Mouse (Mus musculus) limb, embryonic 14.5 days (tissue): ENCODE results near the gene Rbp7. TPM values are rescaled to one million over a fixed set of nuclear protein-coding genes. Genes with fewer than 3 reads are reported as not detected.

Experiments
- ATAC-seq: fragments of 200-750 bp; cut with Nextera tagmentation; 2 replicates; pipeline ENCODE4 v1.8.0; 2017; ENCODE audit warnings: low read depth, moderate number of reproducible peaks, moderate TSS enrichment; ENCODE audit not compliant: low FRiP score
- DNase-seq: peaks from one replicate; pipeline ENCODE4 v3.0.0-alpha.2; 2015; ENCODE audit warnings: low spot score
- H3K27ac ChIP-seq: fragments of 300-500 bp; sonication (generic); replicated peaks from 2 replicates; pipeline ENCODE4 v1.5.1; 2014; ENCODE audit warnings: low read depth, mild to moderate bottlenecking, low read length, moderate library complexity, mixed read lengths
- H3K27me3 ChIP-seq: fragments of 300-500 bp; sonication (generic); 2 replicates; pipeline ENCODE4 v1.6.1; 2014; ENCODE audit warnings: low read length, mixed read lengths; ENCODE audit not compliant: control insufficient read depth, insufficient read depth
- H3K36me3 ChIP-seq: fragments of 300-500 bp; sonication (generic); 2 replicates; pipeline ENCODE4 v1.6.1; 2014; ENCODE audit warnings: mild to moderate bottlenecking, low read length, moderate library complexity, mixed read lengths; ENCODE audit not compliant: control insufficient read depth, insufficient read depth
- H3K4me1 ChIP-seq: fragments of 300-500 bp; sonication (generic); 2 replicates; pipeline ENCODE4 v1.6.1; 2014; ENCODE audit warnings: antibody characterized with exemption, low read length, mixed read lengths; ENCODE audit not compliant: control insufficient read depth, insufficient read depth
- H3K4me2 ChIP-seq: fragments of 300-500 bp; sonication (generic); replicated peaks from 2 replicates; pipeline ENCODE4 v1.6.1; 2014; ENCODE audit warnings: low read depth, mild to moderate bottlenecking, low read length, moderate library complexity; ENCODE audit not compliant: severe bottlenecking
- H3K4me3 ChIP-seq: fragments of 300-500 bp; sonication (generic); replicated peaks from 2 replicates; pipeline ENCODE4 v1.5.1; 2014; ENCODE audit warnings: low read length
- H3K9ac ChIP-seq: fragments of 300-500 bp; sonication (generic); 2 replicates; pipeline ENCODE4 v1.6.1; 2014; ENCODE audit warnings: mild to moderate bottlenecking, low read depth, low read length, moderate library complexity; ENCODE audit not compliant: severe bottlenecking
- H3K9me3 ChIP-seq: fragments of 300-500 bp; sonication (generic); 2 replicates; pipeline ENCODE4 v1.6.1; 2016; ENCODE audit warnings: low read length; ENCODE audit not compliant: control insufficient read depth
- POLR2A ChIP-seq: fragments of 200-500 bp; IDR thresholded peaks from 2 replicates; pipeline ENCODE4 v1.8.0; 2012; ENCODE audit warnings: inconsistent platforms, mild to moderate bottlenecking, moderate library complexity, borderline replicate concordance; ENCODE audit not compliant: insufficient read depth, insufficient read length; ENCODE audit errors: extremely low read depth
- WGBS: fragments of 180-500 bp; shearing (Covaris S2); extraction: QIAGEN DNeasy Blood & Tissue Kit; methylation state at CpG from one replicate; pipeline ENCODE4 v1.1.7; 2014; 5-methylcytosine and 5-hydroxymethylcytosine counted together
- polyA plus RNA-seq, 2 experiments: library from polyadenylated mRNA; depleted of rRNA in 1 of 2; stranded (reverse) in 1 of 2; unstranded in 1 of 2; fragments of >200 nt; fragmentation: Nextera tagmentation in 1 of 2; extraction: Ambion mirVana in 1 of 2; gene quantifications; 2 replicates each; pipeline versions ENCODE4 v1.2.1 to v1.2.3; 2012 to 2014

The Rbp7 gene
- 0.11 TPM in 1 of 2 replicates, not detected in the other for polyA plus RNA-seq (2012; rRNA removed)
- 0.89 and 1.4 TPM in 2 replicates for polyA plus RNA-seq (2014; fragmentation: Nextera tagmentation; extraction: Ambion mirVana)

DNA sequence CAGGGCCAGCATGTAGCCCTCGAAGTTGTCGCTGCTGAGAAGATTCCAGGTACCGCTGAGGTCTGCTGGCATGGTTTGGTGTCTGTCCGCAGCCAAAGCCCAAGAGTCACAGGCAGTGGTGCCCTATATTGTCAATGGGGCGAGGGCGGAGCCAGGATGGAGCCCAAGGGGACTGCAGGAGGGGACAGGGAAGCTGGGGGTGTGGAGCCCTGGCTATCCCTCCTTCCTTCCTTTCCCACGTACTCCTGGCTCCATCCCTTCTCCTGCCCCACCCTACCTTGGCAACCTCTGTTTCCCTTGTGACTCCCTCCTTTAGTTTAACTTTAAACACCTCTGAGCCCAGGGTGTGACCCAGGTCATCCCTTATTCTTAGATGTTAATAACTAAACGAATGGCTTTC, at the start of gene Rbp7:
Rbp7 (minus strand) TSS at position 100 of the 400 bp plus-strand sequence.
- ATAC-seq (no peak), DNase-seq (no peak)
- WGBS = 48% methylated on average over 8 of the region's 8 CpGs
- H3K27me3 ChIP-seq = no peaks in the 10 kb centered on the region
- H3K9me3 ChIP-seq = no peaks in the 10 kb centered on the region
- no peaks in the 10 kb centered on the region for H3K36me3 ChIP-seq
- H3K9ac ChIP-seq = no peak within 1 kb of the TSS
- no peak within 1 kb of the TSS for H3K4me2 ChIP-seq
- no peaks in the 10 kb centered on the region for H3K4me1 ChIP-seq
- no peak for TF ChIP-seq POLR2A
- H3K27ac ChIP-seq = no peak within 1 kb of the TSS
- no peak within 1 kb of the TSS for H3K4me3 ChIP-seq

DNA sequence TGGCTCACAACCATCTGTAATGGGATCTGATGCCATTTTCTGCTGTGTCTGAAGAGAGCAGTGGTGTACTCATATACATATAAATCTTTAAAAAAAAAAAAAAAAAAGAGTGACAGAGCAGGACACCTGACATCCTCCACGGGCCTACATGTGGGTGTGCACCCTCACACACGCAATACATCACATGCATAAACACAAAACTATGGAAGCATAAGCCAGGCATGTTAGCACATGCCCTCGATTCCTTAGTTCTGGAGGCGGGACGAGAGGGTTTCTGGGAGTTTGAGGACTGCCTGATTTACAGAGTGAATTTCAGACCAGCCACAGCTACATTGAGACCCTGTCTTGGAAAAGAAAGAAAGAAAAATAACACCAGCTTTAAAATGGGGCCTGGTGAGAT, 49.6 kb upstream of the Rbp7 start:
- 56% methylated on average over 5 of the region's 5 CpGs for WGBS
- no peaks in the 10 kb centered on the region for H3K9me3 ChIP-seq
- 0 out of 2 replicates have a peak, but pooled peaks cover 5% of the 10 kb centered on the region for H3K4me1 ChIP-seq
- H3K9ac ChIP-seq = no peak overlapping the region
- DNase-seq (no peak), ATAC-seq (no peak)
- H3K27me3 ChIP-seq = no peaks in the 10 kb centered on the region
- no peak for TF ChIP-seq POLR2A
- H3K4me3 ChIP-seq = no peak overlapping the region
- peaks cover 19% of the 10 kb centered on the region for H3K36me3 ChIP-seq
- H3K27ac ChIP-seq = peak overlapping the region; percentile 54
- no peak overlapping the region for H3K4me2 ChIP-seq

DNA sequence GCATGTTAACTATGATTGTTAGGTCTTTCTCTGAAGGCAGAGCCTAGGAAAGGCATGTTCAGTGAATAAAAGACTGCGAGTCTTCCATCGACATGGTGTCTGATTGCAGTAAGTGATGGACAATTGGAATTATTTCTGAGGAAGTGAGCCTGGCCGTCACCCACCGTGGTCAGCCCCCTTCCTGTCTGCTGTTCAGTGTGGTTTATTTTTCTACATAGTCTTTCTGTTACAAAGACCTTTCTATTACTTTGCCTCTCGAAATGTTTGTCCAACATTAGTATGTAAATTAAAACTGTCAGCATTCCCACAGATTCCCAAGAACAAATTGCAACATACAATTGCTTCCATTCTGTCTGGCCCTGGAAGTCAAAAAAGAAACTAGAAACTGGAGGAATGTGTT, 45.0 kb upstream of the Rbp7 start:
- H3K4me1 ChIP-seq = 0 out of 2 replicates have a peak, but pooled peaks cover 4% of the 10 kb centered on the region
- no peaks in the 10 kb centered on the region for H3K9me3 ChIP-seq
- 90% methylated on average over 5 of the region's 5 CpGs for WGBS
- H3K27me3 ChIP-seq = no peaks in the 10 kb centered on the region
- H3K27ac ChIP-seq = no peak overlapping the region
- no peak for DNase-seq
- peaks cover 57% of the 10 kb centered on the region for H3K36me3 ChIP-seq
- TF ChIP-seq POLR2A = no peak
- no peak overlapping the region for H3K4me2 ChIP-seq
- no peak for ATAC-seq
- H3K9ac ChIP-seq = no peak overlapping the region
- no peak overlapping the region for H3K4me3 ChIP-seq

DNA sequence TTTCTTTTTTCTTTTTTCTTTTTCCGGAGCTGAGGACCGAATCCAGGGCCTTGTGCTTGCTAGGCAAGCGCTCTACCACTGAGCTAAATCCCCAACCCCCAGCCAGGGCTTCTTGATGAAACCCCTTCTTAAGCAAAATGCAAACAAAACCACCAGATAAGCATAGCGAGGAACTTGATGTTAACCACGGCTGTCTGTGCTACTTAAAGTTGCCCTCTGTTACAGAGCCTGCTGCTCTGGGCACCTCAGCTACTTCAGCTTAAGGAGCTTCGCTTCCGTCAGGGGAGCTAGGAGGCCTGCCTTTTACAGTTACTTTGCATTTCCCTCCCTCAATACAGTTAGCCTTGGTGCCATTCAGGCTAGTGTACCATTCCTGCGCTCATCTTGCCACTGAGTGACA, 44.1 kb upstream of the Rbp7 start:
- Histone ChIP-seq H3K9me3 (no peaks in the 10 kb centered on the region), H3K9ac (no peak overlapping the region), H3K4me2 (no peak overlapping the region), H3K36me3 (peaks cover 65% of the 10 kb centered on the region), H3K4me1 (no peaks in the 10 kb centered on the region), H3K27ac (no peak overlapping the region), H3K4me3 (no peak overlapping the region), H3K27me3 (no peaks in the 10 kb centered on the region)
- ATAC-seq = no peak
- WGBS = 91% methylated on average over 8 of the region's 8 CpGs
- no peak for TF ChIP-seq POLR2A
- no peak for DNase-seq

DNA sequence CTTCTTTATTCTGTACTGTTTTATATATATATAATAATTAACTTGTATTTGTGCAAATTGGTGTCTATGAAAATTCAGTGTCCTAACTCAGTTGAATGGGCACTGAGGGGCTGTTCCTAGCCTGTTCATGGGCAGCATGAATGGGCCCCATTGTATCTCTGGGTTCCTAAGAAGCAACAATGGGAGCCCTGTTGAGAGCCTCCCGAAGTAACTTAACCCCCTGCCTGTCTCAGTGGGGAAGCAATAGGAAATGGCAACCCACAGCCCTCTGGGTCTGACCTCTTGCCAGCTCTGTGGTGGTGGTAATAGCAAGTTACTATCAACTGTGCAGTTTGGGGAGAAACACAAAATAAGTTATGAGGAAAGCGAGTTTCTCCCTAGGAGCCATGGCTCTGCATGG, 41.8 kb upstream of the Rbp7 start:
- DNase-seq (no peak), ATAC-seq (peak; percentile 44; the same call in 1 of the 2 replicates)
- H3K9ac ChIP-seq = no peak overlapping the region
- no peaks in the 10 kb centered on the region for H3K4me1 ChIP-seq
- 62% methylated on average over 2 of the region's 2 CpGs for WGBS
- no peaks in the 10 kb centered on the region for H3K27me3 ChIP-seq
- peaks cover 80% of the 10 kb centered on the region for H3K36me3 ChIP-seq
- TF ChIP-seq POLR2A = no peak
- no peak overlapping the region for H3K4me3 ChIP-seq
- H3K9me3 ChIP-seq = no peaks in the 10 kb centered on the region
- no peak overlapping the region for H3K4me2 ChIP-seq
- H3K27ac ChIP-seq = no peak overlapping the region

DNA sequence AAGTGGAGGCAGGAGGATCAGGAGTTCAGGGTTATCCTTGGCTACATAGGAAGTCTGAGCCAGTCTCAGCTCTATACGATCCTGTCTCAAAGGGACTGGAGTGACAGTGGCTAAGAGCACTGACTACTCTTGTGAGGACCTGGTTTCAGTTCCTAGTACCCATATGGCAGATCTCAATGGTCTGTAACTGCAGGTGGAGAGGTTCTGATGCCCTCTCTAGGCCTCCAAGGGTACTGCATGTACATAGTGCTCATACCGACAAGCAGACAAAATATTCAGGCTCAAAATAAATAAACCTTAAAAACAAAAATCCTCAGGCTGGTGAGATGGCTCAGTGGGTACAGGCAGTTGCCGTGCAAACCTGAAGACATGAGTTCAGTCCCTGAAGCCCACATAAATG, 36.4 kb upstream of the Rbp7 start:
- Histone ChIP-seq H3K4me3 (no peak overlapping the region), H3K4me2 (no peak overlapping the region), H3K4me1 (peaks cover 6% of the 10 kb centered on the region), H3K27me3 (no peaks in the 10 kb centered on the region), H3K36me3 (peaks cover 89% of the 10 kb centered on the region), H3K9me3 (no peaks in the 10 kb centered on the region), H3K27ac (no peak overlapping the region), H3K9ac (no peak overlapping the region)
- ATAC-seq (no peak), DNase-seq (no peak)
- 98% methylated on average over 3 of the region's 3 CpGs for WGBS
- no peak for TF ChIP-seq POLR2A
